Comparison of ENCODE assay signal across 12 mouse cellular contexts in genomic region chr7:84591347-84591746, GRCm38 (mm10).
"Had no signal": no experiment of that assay in that cellular context is flagged by ENCODE, and none has a peak within 500 bp of the region (broad histone marks: within the 10 kb centered on the region; RNA-seq: fewer than 3 reads in every experiment).

No protein-coding gene starts in this region.

- H3K9me3 ChIP-seq: limb, embryonic 15.5 days; liver, embryonic 12.5 days; megakaryocyte, embryonic 14.5 days; midbrain, embryonic 15.5 days; neural tube, embryonic 12.5 days had no signal

- H3K4me1 ChIP-seq: midbrain, embryonic 15.5 days; neural tube, embryonic 12.5 days had no signal

- H3K4me3 ChIP-seq: limb, embryonic 15.5 days; liver, embryonic 12.5 days; megakaryocyte, embryonic 14.5 days; midbrain, embryonic 15.5 days; neural tube, embryonic 12.5 days had no signal

- H3K27me3 ChIP-seq: limb, embryonic 15.5 days; midbrain, embryonic 15.5 days; neural tube, embryonic 12.5 days had no signal

- DNase-seq: kidney, postnatal 10 days; lung, embryonic 14.5 days; lung, postnatal 10 days; lung, postnatal 4 days; retina, postnatal 1 day; right cerebral cortex, postnatal 4 days had no signal

- H3K27ac ChIP-seq: limb, embryonic 15.5 days; liver, embryonic 12.5 days; midbrain, embryonic 15.5 days; neural tube, embryonic 12.5 days; stomach, postnatal 0 days had no signal

- H3K36me3 ChIP-seq: limb, embryonic 15.5 days; liver, embryonic 12.5 days; midbrain, embryonic 15.5 days; neural tube, embryonic 12.5 days had no signal
